Mouse (Mus musculus) mature B cell (primary cell): ENCODE measurements around the gene Stoml2.

Source experiments
- in situ Hi-C: fragments of 300-500 bp; cut with MboI; formaldehyde crosslinking; loops from 2 replicates; pipeline ENCODE4 v1.14.3; 2019

Gene Stoml2

GRCm38 (mm10) chr4:43038567-43039495 lies 7.3 kb upstream of the Stoml2 start:
- in situ Hi-C loops = no loop called here

- in situ Hi-C loops = no loop called here
Observed at GRCm38 (mm10) chr4:43037860-43038566, 6.5 kb upstream of the Stoml2 start.

GRCm38 (mm10) chr4:43036356-43036755 lies 4.8 kb upstream of the Stoml2 start:
- in situ Hi-C loops = no loop called here

GRCm38 (mm10) chr4:43035851-43036250 lies 4.3 kb upstream of the Stoml2 start:
- in situ Hi-C loops = no loop called here

- in situ Hi-C loops = no loop called here
Observed at GRCm38 (mm10) chr4:43033481-43033880, 2.0 kb upstream of the Stoml2 start.

- in situ Hi-C loops = no loop called here
Observed at GRCm38 (mm10) chr4:43032501-43032900, 991 bp upstream of the Stoml2 start.

GRCm38 (mm10) chr4:43030780-43031230 lies 705 bp downstream of the Stoml2 start:
- in situ Hi-C loops = no loop called here

- in situ Hi-C loops = no loop called here
Observed at GRCm38 (mm10) chr4:43030352-43030751, 1.2 kb downstream of the Stoml2 start.

GRCm38 (mm10) chr4:43029749-43030148 lies 1.8 kb downstream of the Stoml2 start:
- in situ Hi-C loops = no loop called here

- in situ Hi-C loops = no loop called here
Observed at GRCm38 (mm10) chr4:43029121-43029520, 2.4 kb downstream of the Stoml2 start.

GRCm38 (mm10) chr4:43025084-43025960 lies 6.2 kb downstream of the Stoml2 start, which contains the start of gene Pigo:
Gene Pigo (minus strand): TSS chr4:43025819.
- in situ Hi-C loops = no loop called here

- in situ Hi-C loops = no loop called here
Observed at GRCm38 (mm10) chr4:43024673-43025072, 6.8 kb downstream of the Stoml2 start.

GRCm38 (mm10) chr4:43021341-43021740 lies 10.2 kb downstream of the Stoml2 start:
- in situ Hi-C loops = no loop called here

- in situ Hi-C loops = no loop called here
Observed at GRCm38 (mm10) chr4:43020876-43021275, 10.6 kb downstream of the Stoml2 start.

- in situ Hi-C loops = no loop called here
Observed at GRCm38 (mm10) chr4:43019641-43020465, 11.7 kb downstream of the Stoml2 start.

GRCm38 (mm10) chr4:43019176-43019575 lies 12.3 kb downstream of the Stoml2 start:
- in situ Hi-C loops = no loop called here

GRCm38 (mm10) chr4:43018156-43018555 lies 13.4 kb downstream of the Stoml2 start:
- in situ Hi-C loops = no loop called here

GRCm38 (mm10) chr4:43012091-43012490 lies 19.4 kb downstream of the Stoml2 start:
- in situ Hi-C loops = no loop called here

- in situ Hi-C loops = no loop called here
Observed at GRCm38 (mm10) chr4:43010161-43011038, 21.1 kb downstream of the Stoml2 start, which contains the start of gene Fancg. Gene Fancg (minus strand): TSS chr4:43010506.

- in situ Hi-C loops = no loop called here
Observed at GRCm38 (mm10) chr4:43005765-43006164, 25.7 kb downstream of the Stoml2 start.
